Mouse (Mus musculus) liver, adult 2 months (tissue): ENCODE measurements at regions not wholly inside any gene's neighbourhood (a gene's known extent, or its start where the extent isn't known, plus 50 kb on each side); places are given as distances from the start of the nearest gene placed in this dataset.
A peak's percentile ranks its signal among the peaks of the same experiment; 100 is the strongest.

ENCODE experiments used
- DNase-seq: peaks from one replicate; pipeline ENCODE4 v3.0.0-alpha.2; 2011; ENCODE audit warnings: low read depth, low spot score; ENCODE audit errors: extremely low read depth
- H3K27ac ChIP-seq: fragments of 200-500 bp; replicated peaks from 2 replicates; pipeline ENCODE4 v1.5.1; 2012; ENCODE audit warnings: low read depth, mild to moderate bottlenecking, control low read depth, inconsistent platforms, low read length; ENCODE audit not compliant: insufficient read depth
- H3K27me3 ChIP-seq: fragments of 200-500 bp; 2 replicates; pipeline ENCODE4 v1.6.1; 2012; ENCODE audit warnings: mild to moderate bottlenecking, moderate library complexity, low read length, inconsistent platforms; ENCODE audit not compliant: control insufficient read depth, insufficient read depth
- H3K36me3 ChIP-seq: fragments of 200-500 bp; 2 replicates; pipeline ENCODE4 v1.6.1; 2012; ENCODE audit warnings: low read length, inconsistent platforms; ENCODE audit not compliant: control insufficient read depth, insufficient read depth
- H3K4me1 ChIP-seq: fragments of 200-500 bp; 2 replicates; pipeline ENCODE4 v1.6.1; 2011; ENCODE audit warnings: low read length; ENCODE audit not compliant: control insufficient read depth, insufficient read depth
- H3K4me3 ChIP-seq: fragments of 200-500 bp; 2 replicates; pipeline ENCODE4 v1.5.1; 2011; ENCODE audit warnings: low read depth, mild to moderate bottlenecking, control low read depth, low read length, moderate library complexity; ENCODE audit not compliant: insufficient read depth
- H3K79me2 ChIP-seq: fragments of 200-500 bp; 2 replicates; pipeline ENCODE4 v1.6.1; 2012; ENCODE audit warnings: inconsistent platforms, mild to moderate bottlenecking, low read length, moderate library complexity; ENCODE audit not compliant: control insufficient read depth, insufficient read depth
- H3K9ac ChIP-seq: fragments of 200-500 bp; 2 replicates; pipeline ENCODE4 v1.6.1; 2012; ENCODE audit warnings: low read depth, mild to moderate bottlenecking, control low read depth, inconsistent platforms, low read length
- CTCF ChIP-seq: fragments of 200-500 bp; IDR thresholded peaks from 2 replicates; pipeline ENCODE4 v1.5.1; 2011; ENCODE audit warnings: low read depth, low read length, control low read depth
- POLR2A ChIP-seq: fragments of 200-500 bp; IDR thresholded peaks from 2 replicates; pipeline ENCODE4 v1.6.1; 2011; ENCODE audit warnings: low read length, control low read depth; ENCODE audit not compliant: insufficient read depth; ENCODE audit errors: extremely low read depth
- WGBS: fragments of 180-500 bp; shearing (Covaris S2); methylation state at CpG from one replicate; pipeline ENCODE4 v1.1.7; 2018; 5-methylcytosine and 5-hydroxymethylcytosine counted together

- Histone ChIP-seq H3K36me3 (no peaks in the 10 kb centered on the region), H3K27me3 (no peaks in the 10 kb centered on the region), H3K27ac (no peak overlapping the region), H3K4me1 (no peaks in the 10 kb centered on the region), H3K79me2 (no peaks in the 10 kb centered on the region), H3K4me3 (no peak overlapping the region), H3K9ac (no peak overlapping the region)
- DNase-seq: peak; percentile 26
- WGBS: 32% methylated on average over 7 of the region's 7 CpGs
- TF ChIP-seq CTCF (peak; percentile 68; the same call in 1 of the 2 replicates), POLR2A (no peak)
Measured at GRCm38 (mm10) chr6:41112861-41113610, 77.7 kb upstream of the 2210010C04Rik start.

GRCm38 (mm10) chr6:41111829-41112228, 76.5 kb upstream of the 2210010C04Rik start:
- no peak overlapping the region for H3K27ac ChIP-seq
- TF ChIP-seq CTCF: no peak
- no peak for TF ChIP-seq POLR2A
- no peak overlapping the region for H3K4me3 ChIP-seq
- DNase-seq: no peak
- H3K36me3 ChIP-seq: no peaks in the 10 kb centered on the region
- no peaks in the 10 kb centered on the region for H3K79me2 ChIP-seq
- no peaks in the 10 kb centered on the region for H3K4me1 ChIP-seq
- H3K27me3 ChIP-seq: no peaks in the 10 kb centered on the region
- no peak overlapping the region for H3K9ac ChIP-seq

GRCm38 (mm10) chr6:41108897-41109296, 73.6 kb upstream of the 2210010C04Rik start:
- Histone ChIP-seq H3K27ac (no peak overlapping the region), H3K36me3 (no peaks in the 10 kb centered on the region), H3K27me3 (no peaks in the 10 kb centered on the region), H3K79me2 (no peaks in the 10 kb centered on the region), H3K9ac (no peak overlapping the region), H3K4me3 (no peak overlapping the region), H3K4me1 (no peaks in the 10 kb centered on the region)
- no peak for DNase-seq
- no peak for TF ChIP-seq CTCF
- no peak for TF ChIP-seq POLR2A
- 43% methylated on average over 1 of the region's 1 CpGs for WGBS

- H3K9ac ChIP-seq: no peak overlapping the region
- no peak overlapping the region for H3K27ac ChIP-seq
- H3K36me3 ChIP-seq: no peaks in the 10 kb centered on the region
- no peaks in the 10 kb centered on the region for H3K79me2 ChIP-seq
- H3K27me3 ChIP-seq: no peaks in the 10 kb centered on the region
- DNase-seq: no peak
- TF ChIP-seq CTCF (no peak), POLR2A (no peak)
- WGBS: 73% methylated on average over 6 of the region's 6 CpGs
- H3K4me3 ChIP-seq: no peak overlapping the region
- no peaks in the 10 kb centered on the region for H3K4me1 ChIP-seq
Measured at GRCm38 (mm10) chr6:41103689-41104400, 68.5 kb upstream of the 2210010C04Rik start.

GRCm38 (mm10) chr6:41101997-41102396, 66.7 kb upstream of the 2210010C04Rik start:
- no peaks in the 10 kb centered on the region for H3K4me1 ChIP-seq
- no peak overlapping the region for H3K9ac ChIP-seq
- H3K4me3 ChIP-seq: no peak overlapping the region
- DNase-seq: no peak
- H3K36me3 ChIP-seq: no peaks in the 10 kb centered on the region
- 67% methylated on average over 2 of the region's 2 CpGs for WGBS
- no peak overlapping the region for H3K27ac ChIP-seq
- no peaks in the 10 kb centered on the region for H3K27me3 ChIP-seq
- TF ChIP-seq CTCF (no peak), POLR2A (no peak)
- no peaks in the 10 kb centered on the region for H3K79me2 ChIP-seq

DNA sequence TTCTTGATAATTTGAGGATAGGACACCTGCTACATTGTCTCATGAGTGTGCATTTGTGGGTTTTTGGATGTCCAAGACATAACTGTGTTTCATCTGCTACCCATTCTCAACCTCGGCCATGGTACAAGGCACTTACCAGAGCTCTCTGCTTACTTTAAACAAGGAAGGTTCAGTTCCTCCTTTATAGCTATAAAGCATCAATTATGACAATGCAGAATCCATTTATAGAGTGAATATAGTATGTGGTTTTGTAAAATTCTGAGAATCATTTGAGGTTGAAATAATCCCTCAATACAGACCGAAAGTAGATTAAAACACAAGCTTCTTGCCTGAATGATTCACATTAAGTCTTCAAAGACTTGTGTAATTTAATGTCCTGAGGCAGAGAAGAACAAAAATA, 64.9 kb upstream of the 2210010C04Rik start:
- Histone ChIP-seq H3K27ac (no peak overlapping the region), H3K9ac (no peak overlapping the region), H3K36me3 (no peaks in the 10 kb centered on the region), H3K4me1 (no peaks in the 10 kb centered on the region), H3K27me3 (no peaks in the 10 kb centered on the region), H3K4me3 (no peak overlapping the region), H3K79me2 (no peaks in the 10 kb centered on the region)
- WGBS: 87% methylated on average over 2 of the region's 2 CpGs
- DNase-seq: no peak
- TF ChIP-seq CTCF: no peak
- TF ChIP-seq POLR2A: no peak
